Mouse (Mus musculus): Measurements from ENCODE around the gene Adat1.
"Not testable (repeated sequence)": the region's sequence is repeated elsewhere in the genome, so short reads cannot be mapped to it uniquely, and the experiment has no call there.

Gene Adat1

GRCm38 (mm10) chr8:111938076-111938985 lies 53.8 kb downstream of the Adat1 start:
- DNase-seq (ENCODE audit: low spot score), result not testable (repeated sequence)

- DNase-seq (ENCODE audit: low spot score), result no peak
Observed at GRCm38 (mm10) chr8:111937184-111937583, 54.9 kb downstream of the Adat1 start.

GRCm38 (mm10) chr8:111934201-111934600 lies 57.9 kb downstream of the Adat1 start:
- DNase-seq (ENCODE audit: low spot score), result no peak

- DNase-seq (ENCODE audit: low spot score), result peak; percentile 98
Observed at GRCm38 (mm10) chr8:111933348-111934076, 58.6 kb downstream of the Adat1 start, which contains the start of gene Tmem231. Tmem231 (minus strand) TSS chr8:111933881.

- DNase-seq (ENCODE audit: low spot score), result peak; percentile 88
Observed at GRCm38 (mm10) chr8:111932580-111933336, 59.3 kb downstream of the Adat1 start.

GRCm38 (mm10) chr8:111931721-111932120 lies 60.4 kb downstream of the Adat1 start:
- DNase-seq (ENCODE audit: low spot score), result no peak

GRCm38 (mm10) chr8:111929648-111930344 lies 62.3 kb downstream of the Adat1 start:
- no peak for DNase-seq (ENCODE audit: low spot score)

GRCm38 (mm10) chr8:111924976-111925375 lies 67.1 kb downstream of the Adat1 start:
- DNase-seq (ENCODE audit: low spot score), result no peak

- DNase-seq (ENCODE audit: low spot score), result peak; percentile 76
Observed at GRCm38 (mm10) chr8:111923383-111923804, 68.7 kb downstream of the Adat1 start.

- no peak for DNase-seq (ENCODE audit: low spot score)
Observed at GRCm38 (mm10) chr8:111920971-111921370, 71.1 kb downstream of the Adat1 start.

- no peak for DNase-seq (ENCODE audit: low spot score)
Observed at GRCm38 (mm10) chr8:111919663-111920062, 72.4 kb downstream of the Adat1 start.

Data from MN1 (cell line).